Mouse (Mus musculus): ENCODE data around the gene Gm5244. TPM values are rescaled to one million over a fixed set of nuclear protein-coding genes. Genes with fewer than 3 reads are reported as not detected.

Gene Gm5244
- total RNA-seq (2021), result not detected
- polyA plus RNA-seq (2012; rRNA removed), result 0.35 TPM in 1 of 2 replicates, not detected in the other
- long read RNA-seq, result 0 reads

DNA sequence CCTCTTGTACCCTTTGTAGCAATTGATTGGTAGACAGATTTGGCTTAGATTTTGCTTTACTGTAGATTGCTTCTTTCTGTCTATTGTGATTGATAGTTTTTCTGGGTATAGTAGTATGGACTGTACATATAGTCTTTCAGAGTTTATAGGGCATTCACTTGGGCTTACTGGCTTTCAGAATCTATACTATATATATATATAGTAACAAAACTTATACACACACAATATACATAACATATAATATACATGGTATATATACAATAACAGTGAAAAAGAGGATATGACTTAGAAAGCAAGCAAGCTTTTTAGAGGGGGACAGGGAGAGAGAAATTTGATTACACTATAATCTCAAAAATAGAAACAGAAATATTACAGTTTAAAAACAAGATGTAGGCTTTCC lies at the start of gene Gm5244:
Gm5244 (plus strand) TSS at position 301 of the 400 bp plus-strand sequence.
- TF ChIP-seq CTCF (IDR thresholded peaks at IDR 0.05) (no peak), POLR2A (IDR thresholded peaks at IDR 0.05; ENCODE audit: insufficient read depth, low read depth, low read length) (no peak), EP300 (IDR thresholded peaks at IDR 0.05; ENCODE audit: insufficient read depth, low read depth, low read length) (no peak)
- H3K4me3 ChIP-seq, result no peak within 1 kb of the TSS
- DNase-seq, result no peak
- H3K79me2 ChIP-seq (replicated peaks; ENCODE audit: control insufficient read depth, insufficient read depth, low read length), result no peaks in the 10 kb centered on the region
- H3K27me3 ChIP-seq (ENCODE audit: control insufficient read depth, insufficient read depth, low read length), result no peaks in the 10 kb centered on the region
- no peak within 1 kb of the TSS for H3K9ac ChIP-seq (ENCODE audit: low read depth, low read length)
- no peaks in the 10 kb centered on the region for H3K4me1 ChIP-seq (ENCODE audit: control insufficient read depth, insufficient read depth, low read length)
- no peaks in the 10 kb centered on the region for H3K36me3 ChIP-seq (ENCODE audit: control insufficient read depth, insufficient read depth, low read length)
- no peak within 1 kb of the TSS for H3K27ac ChIP-seq
- intact Hi-C loops (cut with DNase I), result no loop called here

DNA sequence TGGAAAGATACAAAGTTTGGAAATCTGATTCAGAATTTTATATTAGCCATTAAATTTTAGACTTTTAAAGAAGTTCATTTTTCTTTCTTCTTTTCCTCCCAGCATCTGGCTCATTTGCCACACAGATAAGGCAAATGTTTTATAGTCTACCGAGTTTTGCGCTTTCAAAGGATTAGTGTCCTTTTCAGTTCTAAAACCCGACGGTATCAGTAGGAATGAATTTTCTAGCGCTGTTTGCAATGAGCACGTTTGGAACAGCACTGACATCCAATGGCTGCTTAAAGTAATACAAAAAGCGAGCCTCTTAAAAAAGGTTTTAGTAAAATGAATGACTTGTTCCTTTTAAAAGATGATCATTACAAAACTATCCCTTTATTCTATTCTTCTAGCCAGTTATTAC lies 49.4 kb upstream of the Gm5244 start:
- no peak for DNase-seq
- Histone ChIP-seq H3K4me3 (peak overlapping the region; percentile 83), H3K79me2 (replicated peaks; ENCODE audit: control insufficient read depth, insufficient read depth, low read length) (no peaks in the 10 kb centered on the region), H3K27me3 (ENCODE audit: control insufficient read depth, insufficient read depth, low read length) (no peaks in the 10 kb centered on the region), H3K36me3 (ENCODE audit: control insufficient read depth, insufficient read depth, low read length) (peaks cover 6% of the 10 kb centered on the region; the same call in 1 of the 2 replicates), H3K9ac (ENCODE audit: low read depth, low read length) (no peak overlapping the region), H3K4me1 (ENCODE audit: control insufficient read depth, insufficient read depth, low read length) (no peaks in the 10 kb centered on the region; the same call in 1 of the 2 replicates), H3K27ac (peak overlapping the region; percentile 99)
- TF ChIP-seq CTCF (IDR thresholded peaks at IDR 0.05) (peak; percentile 73), EP300 (IDR thresholded peaks at IDR 0.05; ENCODE audit: insufficient read depth, low read depth, low read length) (no peak)
- intact Hi-C loops (cut with DNase I), result loop anchor here (2.0 to 10.0 kb wide), 5 partner anchors 74 to 1798 kb away; partner anchors contain the start of gene Tle4
- under 1% methylated on average over 7 of the region's 7 CpGs for WGBS

DNA sequence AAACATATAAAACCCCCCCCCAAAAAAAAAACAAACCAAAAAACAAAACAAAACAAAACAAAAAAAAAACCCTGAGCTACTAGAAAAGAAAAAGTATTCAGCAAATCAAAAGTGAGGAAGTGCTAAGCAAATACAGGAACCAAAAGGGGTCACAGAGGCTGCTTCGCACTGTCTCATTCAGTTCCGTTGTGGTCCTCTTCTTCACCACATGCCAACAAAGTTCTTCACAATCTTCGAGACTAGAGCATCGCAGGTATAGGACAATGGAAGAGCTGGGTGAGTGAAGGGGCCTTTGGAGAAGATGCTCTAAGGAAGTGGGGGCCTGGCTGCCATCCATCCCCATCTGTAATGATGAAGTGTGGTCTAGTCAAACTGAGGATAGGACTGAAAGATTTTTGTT lies 48.1 kb upstream of the Gm5244 start:
- Histone ChIP-seq H3K4me1 (ENCODE audit: control insufficient read depth, insufficient read depth, low read length) (no peaks in the 10 kb centered on the region; the same call in 1 of the 2 replicates), H3K9ac (ENCODE audit: low read depth, low read length) (no peak overlapping the region), H3K27ac (no peak overlapping the region), H3K79me2 (replicated peaks; ENCODE audit: control insufficient read depth, insufficient read depth, low read length) (no peaks in the 10 kb centered on the region), H3K36me3 (ENCODE audit: control insufficient read depth, insufficient read depth, low read length) (no peaks in the 10 kb centered on the region), H3K4me3 (no peak overlapping the region), H3K27me3 (ENCODE audit: control insufficient read depth, insufficient read depth, low read length) (no peaks in the 10 kb centered on the region)
- TF ChIP-seq POLR2A (IDR thresholded peaks at IDR 0.05; ENCODE audit: insufficient read depth, low read depth, low read length), result no peak
- no peak for TF ChIP-seq EP300 (IDR thresholded peaks at IDR 0.05; ENCODE audit: insufficient read depth, low read depth, low read length)
- TF ChIP-seq CTCF (IDR thresholded peaks at IDR 0.05), result no peak
- intact Hi-C loops (cut with DNase I), result loop anchor here (5.0 to 10.0 kb wide), 4 partner anchors 206 to 1796 kb away; partner anchors contain the start of gene Tle4
- DNase-seq, result peak in 1 of 2 experiments; percentile 44
- WGBS, result 70% methylated on average over 4 of the region's 4 CpGs

DNA sequence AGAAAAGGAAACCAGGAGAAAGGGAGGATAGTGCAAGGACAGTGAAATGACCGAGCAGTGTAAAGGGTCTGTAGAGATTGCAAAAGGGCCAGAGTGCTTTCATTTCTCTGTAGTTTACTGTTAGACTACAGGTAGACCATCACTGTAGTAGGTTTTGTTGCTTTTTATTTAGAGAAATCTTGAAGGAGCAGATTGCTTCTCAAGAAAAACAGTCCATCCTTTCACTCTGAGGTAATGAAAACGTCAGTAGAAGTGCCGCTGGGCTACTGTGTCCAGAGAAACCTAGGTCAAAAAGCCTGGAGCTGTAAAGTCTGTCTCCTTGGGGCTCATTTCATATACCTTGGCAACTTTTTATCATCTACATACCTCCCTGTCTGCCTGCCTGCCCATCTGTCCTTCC lies 47.4 kb upstream of the Gm5244 start:
- no peak for DNase-seq
- no peak overlapping the region for H3K4me3 ChIP-seq
- 78% methylated on average over 3 of the region's 3 CpGs for WGBS
- TF ChIP-seq POLR2A (IDR thresholded peaks at IDR 0.05; ENCODE audit: insufficient read depth, low read depth, low read length) (no peak), CTCF (IDR thresholded peaks at IDR 0.05) (no peak), EP300 (IDR thresholded peaks at IDR 0.05; ENCODE audit: insufficient read depth, low read depth, low read length) (no peak)
- H3K4me1 ChIP-seq (ENCODE audit: control insufficient read depth, insufficient read depth, low read length), result no peaks in the 10 kb centered on the region
- no peak overlapping the region for H3K9ac ChIP-seq (ENCODE audit: low read depth, low read length)
- H3K79me2 ChIP-seq (replicated peaks; ENCODE audit: control insufficient read depth, insufficient read depth, low read length), result no peaks in the 10 kb centered on the region
- H3K27me3 ChIP-seq (ENCODE audit: control insufficient read depth, insufficient read depth, low read length), result no peaks in the 10 kb centered on the region
- no peak overlapping the region for H3K27ac ChIP-seq
- H3K36me3 ChIP-seq (ENCODE audit: control insufficient read depth, insufficient read depth, low read length), result no peaks in the 10 kb centered on the region
- intact Hi-C loops (cut with DNase I), result loop anchor here (5.0 to 10.0 kb wide), 4 partner anchors 207 to 1796 kb away; partner anchors contain the start of gene Tle4

DNA sequence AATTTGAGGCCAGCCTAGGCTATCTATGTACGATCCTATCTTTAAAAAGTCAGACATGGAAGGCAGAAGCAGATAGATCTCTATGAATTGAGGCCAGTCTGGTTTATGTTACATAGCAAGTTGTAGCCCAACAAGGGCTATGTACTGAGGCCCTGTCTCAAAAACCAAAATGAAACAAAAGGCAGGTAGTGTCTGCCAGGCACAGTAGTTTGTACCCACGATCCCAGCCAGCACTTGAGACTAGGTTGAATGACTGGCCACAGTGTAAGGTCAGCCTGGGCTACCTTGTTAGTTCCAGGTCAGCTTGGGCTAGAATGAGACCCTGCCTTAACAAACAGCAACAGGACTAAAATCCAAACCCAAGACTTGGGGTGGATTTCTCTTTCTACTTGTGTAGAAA lies 45.9 kb upstream of the Gm5244 start:
- Histone ChIP-seq H3K36me3 (ENCODE audit: control insufficient read depth, insufficient read depth, low read length) (no peaks in the 10 kb centered on the region), H3K27me3 (ENCODE audit: control insufficient read depth, insufficient read depth, low read length) (no peaks in the 10 kb centered on the region), H3K4me1 (ENCODE audit: control insufficient read depth, insufficient read depth, low read length) (no peaks in the 10 kb centered on the region), H3K4me3 (no peak overlapping the region), H3K9ac (ENCODE audit: low read depth, low read length) (no peak overlapping the region), H3K27ac (no peak overlapping the region), H3K79me2 (replicated peaks; ENCODE audit: control insufficient read depth, insufficient read depth, low read length) (no peaks in the 10 kb centered on the region)
- 53% methylated on average over 2 of the region's 2 CpGs for WGBS
- no peak for TF ChIP-seq CTCF (IDR thresholded peaks at IDR 0.05)
- TF ChIP-seq EP300 (IDR thresholded peaks at IDR 0.05; ENCODE audit: insufficient read depth, low read depth, low read length), result no peak
- TF ChIP-seq POLR2A (IDR thresholded peaks at IDR 0.05; ENCODE audit: insufficient read depth, low read depth, low read length), result no peak
- intact Hi-C loops (cut with DNase I), result no loop called here
- no peak for DNase-seq

DNA sequence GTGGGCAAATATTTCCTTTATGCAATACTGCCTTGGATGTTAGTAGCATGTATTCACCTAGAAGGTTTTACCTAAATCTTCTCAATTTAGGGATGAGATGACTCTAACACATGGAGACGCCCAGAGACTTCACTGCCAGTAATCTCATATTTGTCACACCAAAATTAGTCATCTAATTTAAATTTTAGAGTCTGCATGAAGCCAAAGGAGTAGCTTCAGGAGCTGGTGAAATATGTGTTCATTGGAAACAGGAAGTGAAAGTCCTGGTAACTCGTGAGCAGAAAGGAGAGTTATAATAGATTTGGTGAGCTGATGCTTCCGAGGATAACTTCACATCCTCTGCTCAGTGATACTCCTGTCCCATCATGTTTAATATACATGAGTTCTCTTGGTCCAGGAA lies 45.4 kb upstream of the Gm5244 start:
- no peaks in the 10 kb centered on the region for H3K36me3 ChIP-seq (ENCODE audit: control insufficient read depth, insufficient read depth, low read length)
- 52% methylated on average over 3 of the region's 3 CpGs for WGBS
- no peak for TF ChIP-seq EP300 (IDR thresholded peaks at IDR 0.05; ENCODE audit: insufficient read depth, low read depth, low read length)
- no peak for TF ChIP-seq CTCF (IDR thresholded peaks at IDR 0.05)
- TF ChIP-seq POLR2A (IDR thresholded peaks at IDR 0.05; ENCODE audit: insufficient read depth, low read depth, low read length), result no peak
- H3K27ac ChIP-seq, result no peak overlapping the region
- no peaks in the 10 kb centered on the region for H3K79me2 ChIP-seq (replicated peaks; ENCODE audit: control insufficient read depth, insufficient read depth, low read length)
- no peak overlapping the region for H3K9ac ChIP-seq (ENCODE audit: low read depth, low read length)
- intact Hi-C loops (cut with DNase I), result no loop called here
- no peaks in the 10 kb centered on the region for H3K27me3 ChIP-seq (ENCODE audit: control insufficient read depth, insufficient read depth, low read length)
- DNase-seq, result no peak
- H3K4me3 ChIP-seq, result no peak overlapping the region
- no peaks in the 10 kb centered on the region for H3K4me1 ChIP-seq (ENCODE audit: control insufficient read depth, insufficient read depth, low read length)

All from heart, adult 2 months (tissue).